Mouse (Mus musculus) frontal cortex, postnatal 36 days (tissue): ENCODE measurements at regions not wholly inside any gene's neighbourhood (a gene's known extent, or its start where the extent isn't known, plus 50 kb on each side); places are given as distances from the start of the nearest gene placed in this dataset.
"Not testable (repeated sequence)": the region's sequence is repeated elsewhere in the genome, so short reads cannot be mapped to it uniquely, and the experiment has no call there.

Source experiments
- DNase-seq, 2 experiments: peaks; one replicate each; pipeline ENCODE4 v3.0.0; 2022; ENCODE audit warnings: low spot score in 2 of 2

DNA sequence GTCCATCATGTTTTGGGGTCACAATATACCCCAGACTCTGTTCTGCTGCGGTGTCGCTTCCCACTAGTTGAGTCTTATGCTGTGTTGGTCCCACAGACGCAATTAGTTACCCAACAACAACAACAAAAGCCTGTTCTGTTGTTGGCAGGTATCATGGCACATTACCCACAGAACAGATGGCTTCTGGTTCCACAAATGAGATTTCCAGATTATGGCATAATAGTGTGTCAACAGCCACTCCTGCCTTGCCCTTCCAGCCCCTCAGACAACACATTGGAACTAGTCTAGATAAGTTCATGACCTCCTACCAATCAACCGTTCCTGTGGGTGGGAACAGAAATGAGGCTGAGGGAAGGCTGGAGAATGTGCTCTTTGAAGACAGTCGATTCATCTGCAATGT is 351.5 kb downstream of the Fut8 start:
- no peak for DNase-seq

DNA sequence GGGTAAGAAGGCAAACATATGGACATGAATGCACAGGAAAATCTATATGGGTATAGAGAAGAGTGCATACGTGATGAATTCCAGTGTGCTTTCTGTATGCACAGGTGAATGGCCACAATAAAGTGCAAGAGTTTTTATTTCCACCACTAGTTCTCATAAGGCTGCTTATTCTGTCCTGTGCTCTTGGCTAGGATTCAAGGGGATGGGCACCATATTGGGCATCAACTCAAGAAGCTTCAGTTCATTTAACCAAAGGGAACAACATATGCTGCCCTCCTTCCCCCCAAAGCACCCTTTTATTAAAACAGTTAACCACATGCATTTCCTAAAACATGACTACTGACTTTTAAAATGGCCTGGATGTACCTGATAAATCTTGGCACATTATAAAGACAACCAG is 356.2 kb downstream of the Fut8 start:
- DNase-seq: no peak

DNA sequence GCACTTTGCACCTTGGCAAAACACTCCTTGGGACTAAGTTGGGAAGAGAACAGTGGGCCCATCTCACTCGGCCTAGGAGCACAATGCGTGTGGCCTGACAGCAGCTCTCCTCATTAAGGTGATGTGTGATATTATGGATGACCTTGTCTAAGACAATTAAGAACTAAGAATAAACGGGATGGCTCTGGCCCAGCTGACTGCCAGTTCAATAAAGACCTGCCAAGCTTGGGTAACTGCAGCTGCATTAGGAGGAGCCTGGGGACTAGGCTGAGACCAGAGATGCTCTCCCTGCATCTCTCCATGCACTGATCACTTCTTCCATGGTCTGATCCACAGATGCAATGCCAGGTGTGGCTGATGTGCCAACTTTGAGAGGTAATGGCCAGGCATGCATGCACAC is 356.7 kb downstream of the Fut8 start:
- DNase-seq: no peak

DNA sequence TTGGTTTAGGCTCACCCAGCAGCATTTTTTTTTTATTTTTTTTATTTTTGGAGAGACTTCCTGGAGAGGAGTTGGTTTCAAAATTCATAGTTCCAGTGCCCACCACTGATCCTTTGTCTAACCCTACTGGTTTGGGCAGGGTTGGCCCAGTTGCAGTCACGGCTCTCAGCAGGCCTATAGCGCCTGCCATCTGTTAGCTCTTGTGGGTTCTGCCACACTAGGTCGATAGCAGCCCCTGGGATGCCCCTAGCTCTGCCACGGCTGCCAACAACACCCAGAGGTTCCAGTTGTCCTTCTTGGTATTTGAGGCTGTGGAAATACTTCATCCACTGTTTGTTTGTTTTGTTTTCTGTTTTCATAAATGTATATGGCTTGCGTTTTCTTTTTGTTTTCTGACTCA is 357.9 kb downstream of the Fut8 start:
- DNase-seq: no peak

DNA sequence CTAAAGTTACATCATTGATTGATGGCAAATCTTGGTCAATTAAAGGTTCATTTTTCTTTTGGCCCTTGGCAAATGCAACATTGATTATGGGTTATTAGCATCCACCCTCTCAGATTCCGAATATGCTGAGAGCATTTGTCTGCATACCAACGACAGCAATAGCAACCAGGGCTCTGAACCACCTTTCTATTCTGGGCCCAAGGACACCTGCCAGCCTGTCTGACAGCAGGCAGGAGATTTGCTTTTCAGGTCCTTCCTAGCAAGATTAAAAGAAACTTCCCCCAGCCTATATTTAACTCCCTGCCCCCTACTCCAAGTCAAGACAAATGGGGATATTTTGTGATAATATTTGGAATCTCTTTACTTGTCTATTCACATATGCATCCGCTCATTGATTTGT is 358.8 kb downstream of the Fut8 start:
- DNase-seq: no peak

DNA sequence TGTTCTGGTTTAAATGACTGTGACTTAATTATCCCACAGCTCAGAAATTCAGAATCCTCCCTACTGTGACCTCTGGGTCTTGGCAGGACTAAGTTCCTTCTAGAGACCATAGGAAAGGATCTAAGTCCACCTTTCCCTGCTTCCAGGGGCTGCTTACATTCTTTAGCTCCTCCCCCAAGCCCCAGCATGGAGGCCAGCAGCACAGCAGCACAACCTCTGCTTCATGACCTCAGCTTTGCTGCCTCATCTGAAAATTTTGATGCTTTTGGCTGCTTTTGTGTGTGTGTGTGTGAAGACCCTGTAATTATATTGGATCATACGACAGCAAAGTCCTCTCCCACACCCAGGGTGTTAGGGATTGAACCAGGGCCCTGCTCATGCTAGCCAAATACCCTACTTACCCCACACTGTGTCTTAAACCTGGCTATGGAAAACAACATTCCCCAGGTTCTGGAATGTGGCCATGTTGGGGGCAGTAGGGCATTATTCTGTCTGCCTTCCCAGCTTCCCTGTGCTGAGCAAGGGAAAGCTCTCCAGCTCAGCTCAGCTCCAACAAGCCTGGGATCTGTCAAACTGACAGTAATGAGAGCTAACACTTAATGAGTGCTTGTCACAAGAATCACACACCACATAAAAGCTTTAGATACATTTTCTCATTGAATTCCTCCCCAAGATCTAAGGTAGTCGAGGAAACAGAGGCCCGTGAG is 359.9 kb downstream of the Fut8 start:
- DNase-seq: no peak

DNA sequence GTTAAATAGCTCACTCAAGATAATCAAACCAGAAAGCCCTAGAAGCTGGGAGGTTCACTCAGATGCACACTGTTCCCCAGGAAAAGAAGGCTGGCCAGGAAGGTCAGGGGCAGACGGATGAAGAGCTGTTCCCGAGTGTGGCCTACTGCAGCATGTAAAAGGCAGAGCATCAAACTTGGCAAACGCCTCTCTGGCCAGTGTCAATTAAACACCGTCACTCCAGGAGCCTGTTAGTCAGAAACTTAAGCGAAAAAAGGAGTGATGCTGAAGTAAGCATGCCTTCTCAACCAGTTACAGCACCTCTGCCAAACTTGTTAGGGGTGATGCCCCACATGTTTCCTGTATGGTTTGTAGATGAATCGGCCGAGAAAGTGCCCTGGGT is 360.4 kb downstream of the Fut8 start:
- DNase-seq: no peak

DNA sequence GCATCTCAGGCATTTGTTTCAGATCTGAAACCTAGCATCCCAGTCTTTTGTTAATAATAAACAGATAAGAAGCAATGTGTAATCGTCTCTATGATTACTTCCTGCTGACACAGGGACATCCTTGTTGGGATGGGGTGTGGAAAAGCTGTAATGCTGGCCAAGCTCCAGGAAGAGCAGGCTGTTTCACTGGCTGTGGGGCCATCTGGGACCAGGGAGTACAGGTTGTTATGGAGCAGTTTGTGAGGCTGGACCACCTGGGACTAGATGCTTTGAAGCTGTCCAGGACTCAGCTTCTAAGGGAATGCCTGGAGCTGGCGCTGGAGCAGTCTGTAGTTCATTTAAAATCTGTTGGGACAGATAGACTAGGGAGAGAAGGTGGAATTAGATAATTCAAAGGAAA is 361.5 kb downstream of the Fut8 start:
- no peak for DNase-seq

DNA sequence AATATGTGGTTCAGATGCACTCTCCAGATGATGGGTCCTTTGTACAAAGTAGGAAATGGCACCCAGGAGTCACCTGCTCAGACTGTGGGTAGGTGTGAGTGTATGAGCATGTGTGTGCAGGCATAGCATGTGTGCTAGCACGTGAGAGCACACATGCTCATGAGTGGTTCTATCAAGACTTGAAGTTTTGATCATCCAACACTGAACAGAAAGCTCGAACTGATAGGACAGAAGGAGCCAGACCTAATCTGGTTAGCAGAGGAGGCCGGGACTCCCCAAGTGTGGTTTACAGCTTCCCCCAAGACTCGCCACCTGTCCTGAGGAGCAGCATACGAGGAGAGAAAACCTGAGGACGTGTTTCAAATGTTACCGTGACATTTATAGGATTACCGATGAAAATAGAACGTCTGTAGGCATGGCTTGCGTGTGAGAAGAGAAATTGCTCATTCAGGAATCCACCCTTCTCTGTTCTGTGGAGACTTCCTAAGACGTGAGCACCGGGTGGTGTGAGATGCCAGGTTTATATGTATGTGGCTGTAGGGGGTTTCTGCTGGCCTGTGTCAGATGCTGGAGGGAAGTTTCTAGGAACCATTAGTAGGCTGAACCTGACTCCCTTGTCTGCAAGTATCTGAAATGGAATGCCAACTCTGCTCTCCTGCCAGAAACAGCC is 366.0 kb downstream of the Fut8 start:
- peak; percentile 33 to 48 for DNase-seq

DNA sequence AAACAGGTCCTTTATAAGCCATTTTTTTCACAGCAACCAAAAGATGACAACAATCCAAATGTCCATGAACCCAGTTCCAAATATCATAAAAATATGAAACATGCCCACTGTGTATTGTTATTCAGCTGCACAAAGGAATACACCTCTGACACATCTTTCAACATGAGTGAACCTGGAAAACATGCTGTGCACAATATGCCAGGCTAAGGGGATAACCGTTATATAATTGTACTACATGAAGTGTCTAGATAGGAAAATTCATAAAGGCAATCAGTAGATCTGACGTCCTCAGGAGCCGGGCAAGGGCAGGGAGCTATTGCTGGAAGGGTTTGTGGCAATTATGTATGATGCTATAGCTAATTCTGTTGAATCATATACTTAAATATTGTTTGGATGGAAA is 379.6 kb downstream of the Fut8 start:
- DNase-seq: no peak

DNA sequence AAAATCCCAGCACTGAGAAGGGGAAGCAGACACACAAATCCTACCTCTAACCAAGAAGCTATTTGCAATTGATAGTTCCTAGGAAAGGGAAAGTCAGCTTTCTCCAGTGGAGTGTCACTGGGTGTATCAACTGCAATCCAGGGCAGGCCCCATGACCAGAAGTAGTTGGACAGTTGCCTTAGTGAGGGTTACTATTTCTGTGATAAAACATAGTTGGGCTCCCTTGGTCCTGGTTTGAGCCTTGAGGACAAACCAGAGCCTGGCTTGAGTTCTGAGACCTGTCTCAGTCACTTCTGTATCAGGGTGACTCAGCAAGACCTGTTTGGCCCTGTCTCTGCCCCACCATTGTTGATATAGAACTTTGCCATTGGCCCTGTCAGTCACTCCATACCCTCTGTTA is 384.3 kb downstream of the Fut8 start:
- no peak for DNase-seq

DNA sequence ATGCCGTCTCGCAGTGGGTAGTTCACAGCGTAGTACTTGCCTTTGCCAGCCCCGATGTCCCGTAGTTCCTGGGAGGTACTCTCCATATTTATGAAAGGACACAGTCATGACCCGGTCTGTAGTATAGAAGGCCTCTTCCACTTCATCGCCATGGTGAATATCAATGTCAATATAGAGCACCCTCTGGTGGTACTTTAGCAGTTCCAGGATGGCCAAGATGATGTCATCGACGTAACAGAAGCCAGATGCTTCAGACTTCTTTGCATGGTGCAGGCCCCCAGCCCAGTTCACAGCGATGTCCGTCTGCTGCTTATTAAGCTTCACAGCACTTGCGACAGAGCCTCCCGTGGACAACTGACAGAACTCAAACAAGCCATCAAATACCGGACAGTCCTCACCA is 386.4 kb downstream of the Fut8 start:
- DNase-seq: not testable (repeated sequence)

DNA sequence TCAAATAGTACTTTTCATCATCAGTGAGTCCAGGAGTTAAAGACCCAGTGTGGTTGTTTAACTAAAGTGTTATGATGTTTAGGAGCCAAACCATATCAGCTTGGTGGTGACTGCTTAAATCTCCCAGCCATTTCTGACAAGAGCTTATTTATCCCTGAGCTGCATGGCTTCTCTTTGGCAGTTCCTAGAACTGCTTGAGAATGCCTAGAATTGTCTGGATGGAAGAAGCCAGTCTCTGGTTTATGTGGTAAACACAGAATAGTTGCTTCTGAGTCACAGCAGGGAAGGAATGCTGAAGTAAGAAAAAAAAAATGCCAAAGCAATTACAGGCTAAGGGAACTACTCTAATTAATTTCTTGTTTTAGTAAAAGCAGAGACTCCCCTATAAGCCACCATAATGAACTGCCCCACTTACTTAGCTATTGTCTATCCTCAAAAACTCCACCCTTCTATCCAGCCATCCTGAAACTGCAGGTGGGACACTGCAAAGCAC is 390.5 kb downstream of the Fut8 start:
- no peak for DNase-seq

DNA sequence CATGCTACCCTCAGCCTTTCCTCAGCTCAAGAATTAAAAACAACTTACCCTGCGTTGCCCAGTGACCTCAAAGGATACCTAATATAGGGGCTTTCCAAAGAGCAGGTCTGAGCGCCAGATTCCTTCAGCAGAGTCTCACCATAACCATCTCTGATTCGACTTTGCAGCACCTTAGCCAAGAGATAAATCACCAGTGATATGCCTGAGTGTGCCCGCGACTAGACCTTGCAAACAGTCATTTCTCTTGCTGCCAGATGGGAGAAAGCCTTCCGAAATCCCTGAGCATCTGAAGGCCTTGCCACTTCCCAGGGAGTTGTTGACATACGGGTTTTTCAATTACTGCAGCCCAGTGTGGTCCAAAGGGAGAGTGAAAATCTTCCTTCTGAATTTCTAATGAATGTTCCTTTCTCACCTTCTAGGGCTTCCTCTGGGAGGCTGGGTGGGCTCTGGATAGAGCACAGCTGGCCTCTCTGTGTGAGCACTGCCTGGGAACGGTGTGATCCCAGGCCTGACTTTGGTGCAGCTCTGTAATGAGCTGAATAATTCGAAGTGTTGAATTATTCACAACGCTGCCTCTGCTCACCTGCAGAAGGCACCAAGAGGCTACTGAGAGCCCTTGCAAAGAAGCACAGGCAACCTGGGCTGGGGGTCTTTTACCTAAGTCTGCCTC is 396.2 kb downstream of the Fut8 start:
- DNase-seq: no peak

DNA sequence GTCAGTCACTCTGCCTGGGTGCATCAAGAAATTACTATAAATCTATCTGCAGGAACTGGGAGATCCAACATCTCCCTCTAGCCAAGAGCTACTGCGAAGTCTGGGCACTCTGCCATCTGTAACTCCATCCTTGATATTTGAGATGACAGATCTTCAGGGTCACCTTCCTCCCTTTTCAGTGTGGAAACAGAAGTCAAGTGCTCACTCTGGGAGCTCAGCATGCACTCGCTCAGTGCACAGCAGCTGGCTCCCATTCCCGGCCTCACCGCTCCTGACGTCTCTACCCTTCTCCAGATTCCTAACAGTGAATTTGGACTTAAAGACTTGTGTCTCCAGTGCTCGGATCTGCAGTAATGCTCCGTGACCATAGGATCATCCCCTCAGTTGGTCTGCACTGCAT is 400.3 kb downstream of the Fut8 start:
- peak in 1 of 2 experiments; percentile 6 for DNase-seq

DNA sequence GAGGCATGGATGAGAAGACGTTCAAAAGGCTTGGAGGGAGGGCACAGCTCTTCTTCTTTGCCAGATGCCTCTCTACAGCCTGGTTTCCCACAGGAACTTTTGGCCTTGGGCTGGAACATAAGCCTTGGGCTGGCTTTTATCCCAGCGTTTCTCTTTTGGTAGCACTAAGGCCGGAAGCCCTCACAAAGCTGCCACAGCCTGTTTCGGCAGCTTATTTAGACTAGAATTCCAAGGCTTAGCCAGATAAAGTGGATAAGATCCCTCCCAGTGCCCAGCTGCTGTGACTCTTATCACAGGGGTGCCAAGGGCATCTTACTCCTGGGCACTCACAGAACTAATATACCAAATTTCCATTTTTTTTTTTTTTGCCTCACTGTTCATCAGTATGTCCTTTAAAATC is 404.4 kb downstream of the Fut8 start:
- no peak for DNase-seq

DNA sequence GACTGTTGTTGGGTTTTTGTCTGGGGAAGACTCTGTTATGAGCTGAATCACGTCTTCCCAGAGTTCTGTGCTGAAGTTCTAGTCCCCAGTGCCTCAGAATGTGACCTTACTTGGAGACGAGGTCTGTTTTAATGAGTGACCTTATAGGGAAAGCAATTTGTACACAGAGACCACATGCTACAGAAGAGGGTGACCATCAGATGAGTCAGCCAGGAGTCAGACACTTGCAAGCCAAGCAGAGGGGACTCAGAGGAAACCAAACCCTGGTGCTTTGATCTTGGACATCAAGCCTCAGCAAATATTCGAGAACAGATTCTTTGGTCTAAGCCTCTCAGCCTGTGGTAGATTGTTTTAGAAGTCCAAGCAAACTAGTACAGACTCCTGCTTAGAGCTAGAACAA is 409.9 kb downstream of the Fut8 start:
- DNase-seq: no peak

DNA sequence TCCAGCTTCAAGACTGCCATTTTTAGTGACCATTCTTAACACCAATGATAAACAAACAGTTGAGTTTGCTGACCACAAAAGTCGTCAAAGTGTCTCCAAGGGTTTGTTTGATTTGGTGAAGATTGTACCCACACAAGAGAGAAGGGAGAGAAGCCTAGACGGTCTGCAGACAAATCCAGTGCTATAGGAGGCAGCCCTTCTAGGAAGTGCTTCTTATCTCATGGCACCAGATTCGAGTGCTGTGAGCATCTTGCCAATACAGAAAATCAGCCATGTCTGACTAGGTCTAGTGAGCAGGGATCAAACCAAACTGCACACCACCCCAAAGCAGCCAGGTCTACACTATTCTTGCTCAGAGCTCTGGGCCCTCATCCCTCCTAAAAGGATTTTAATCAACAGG is 416.4 kb downstream of the Fut8 start:
- no peak for DNase-seq

DNA sequence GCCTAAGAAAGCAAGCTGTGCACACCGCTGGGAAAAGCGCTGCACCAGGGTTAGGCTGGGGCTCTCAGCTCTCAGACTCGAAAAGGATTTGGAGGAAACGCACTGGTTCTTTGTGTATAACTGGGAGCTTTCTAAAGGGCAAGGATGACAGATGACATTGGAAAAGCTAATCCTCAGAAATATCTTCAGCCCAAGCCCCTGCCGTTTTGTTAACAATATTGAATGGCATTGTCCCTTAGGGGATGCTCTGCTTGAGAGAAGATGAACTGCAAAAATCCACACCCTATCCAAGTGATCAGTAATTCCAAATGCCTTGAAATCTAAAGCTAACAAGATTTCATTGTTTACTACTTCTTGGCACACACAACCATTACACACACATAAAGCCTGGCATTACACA is 419.1 kb downstream of the Fut8 start:
- DNase-seq: no peak

DNA sequence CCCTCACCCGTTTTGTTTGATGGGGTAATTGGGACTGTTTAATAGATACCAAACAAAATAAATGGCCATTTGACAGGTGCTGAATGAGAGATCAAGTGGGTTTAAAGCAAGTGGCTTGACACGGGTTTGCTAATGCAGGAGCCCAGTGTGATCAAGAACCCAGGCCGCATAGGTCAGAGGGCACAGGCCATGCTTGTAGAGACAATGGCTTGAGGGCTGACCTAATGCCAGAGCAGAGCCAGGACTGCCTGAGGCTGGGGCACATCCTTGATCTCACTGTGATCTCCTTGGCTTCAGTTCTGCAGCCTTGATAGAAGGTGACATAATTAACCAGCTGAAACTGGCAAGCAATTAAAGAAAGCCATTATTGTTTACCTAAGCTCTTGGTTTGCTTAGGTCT is 420.0 kb downstream of the Fut8 start:
- no peak for DNase-seq

DNA sequence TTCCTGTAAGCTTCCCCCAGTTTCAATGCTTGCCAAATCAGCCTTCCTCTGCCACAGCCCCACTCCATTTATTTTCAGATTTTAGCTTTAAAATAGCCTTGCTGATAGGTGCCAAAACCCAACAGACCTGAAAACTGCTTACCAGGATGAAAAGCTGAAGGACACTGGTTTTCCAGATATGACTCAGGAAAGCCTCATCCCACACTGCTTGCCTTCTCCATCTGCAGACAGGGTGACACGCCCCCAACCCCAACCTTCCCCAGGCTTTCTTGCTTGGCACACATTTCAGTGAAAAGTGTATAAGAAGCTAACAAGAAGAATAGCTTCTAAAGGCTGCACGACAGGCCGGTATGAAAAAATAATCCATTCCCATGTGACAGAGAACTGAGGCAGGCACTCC is 425.3 kb downstream of the Fut8 start:
- peak; percentile 47 to 55 for DNase-seq

DNA sequence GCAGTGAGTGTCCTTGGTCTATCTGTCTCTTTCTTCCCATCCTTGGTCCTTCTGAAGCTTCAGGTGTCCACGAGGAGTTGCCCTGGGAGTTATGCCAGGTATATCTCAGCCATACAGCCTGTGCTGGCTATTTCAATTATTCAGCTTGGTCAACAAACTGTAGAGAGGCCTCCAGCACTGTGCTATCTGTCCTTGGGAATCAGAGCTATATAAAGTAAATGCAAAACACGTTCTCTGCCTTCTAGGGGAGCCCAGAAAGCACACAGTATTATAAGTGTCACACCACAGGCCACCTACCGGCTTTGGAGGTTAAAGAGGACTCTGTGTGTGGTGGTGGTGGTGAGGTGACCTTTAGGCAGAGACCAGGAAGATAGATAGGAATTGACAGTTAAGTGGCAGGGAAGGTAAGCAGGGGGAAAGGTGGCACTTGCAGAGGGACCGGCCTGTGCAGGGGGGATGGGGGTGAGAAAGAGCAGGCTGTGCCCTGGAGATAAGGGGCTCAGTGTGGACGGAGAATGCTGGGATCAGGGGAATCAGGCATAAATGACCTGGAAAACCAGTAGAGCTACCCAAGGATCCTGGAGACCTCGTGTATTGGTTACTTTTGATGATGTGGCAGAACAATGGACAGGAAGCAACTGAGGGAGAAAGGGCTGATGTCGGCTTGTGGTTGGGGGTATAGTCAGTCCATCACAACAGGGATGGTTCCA is 425.9 kb downstream of the Fut8 start:
- no peak for DNase-seq
